In the genomic region with DNA sequence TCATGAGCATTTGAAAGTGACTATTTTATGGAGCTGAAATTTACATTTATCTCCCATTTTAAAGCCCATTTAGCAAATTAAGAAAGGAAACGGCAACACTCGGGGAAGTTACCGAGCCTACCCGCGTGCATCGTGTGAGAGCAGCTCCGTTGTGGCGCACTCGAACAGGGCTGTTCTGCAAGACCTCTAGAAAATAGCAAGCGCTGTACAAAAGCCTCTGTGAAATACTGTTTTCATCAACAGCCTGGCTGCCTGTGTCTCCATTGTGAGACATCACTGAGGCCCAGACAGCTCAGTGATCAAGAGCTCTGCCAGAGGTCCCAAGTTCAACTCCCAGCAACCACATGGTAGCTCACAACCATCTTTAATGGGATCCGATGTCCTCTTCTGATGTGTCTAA, we compare ENCODE assay signal across 10 mouse cellular contexts.
DNase-seq lines count a peak whose midpoint lies in the region; ATAC-seq and TF ChIP-seq lines count a peak whose summit lies in the region.
"Had no signal": no experiment of that assay in that cellular context is flagged by ENCODE, and none has a peak within 500 bp of the region (broad histone marks: within the 10 kb centered on the region; RNA-seq: fewer than 3 reads in every experiment).

No protein-coding gene starts in this region.

- WGBS in kidney, postnatal 0 days: 63% methylated on average over 11 of the region's 11 CpGs
- WGBS in forebrain, embryonic 16.5 days: 24% methylated on average over 11 of the region's 11 CpGs
- WGBS in neural tube, embryonic 13.5 days: 55% methylated on average over 11 of the region's 11 CpGs

- no peaks in the 10 kb centered on the region for H3K36me3 ChIP-seq in kidney, postnatal 0 days (ENCODE audit: insufficient read depth, low read length)
- peaks cover 3% of the 10 kb centered on the region; the same call in 1 of the 2 replicates for H3K36me3 ChIP-seq in ES-E14 (ENCODE audit: control insufficient read depth, insufficient read depth, low read length, poor library complexity, severe bottlenecking)
- no peaks in the 10 kb centered on the region for H3K36me3 ChIP-seq in forebrain, embryonic 16.5 days (ENCODE audit: control insufficient read depth, insufficient read depth)
- H3K36me3 ChIP-seq in neural tube, embryonic 13.5 days: no peaks in the 10 kb centered on the region

- H3K4me2 ChIP-seq in kidney, postnatal 0 days (ENCODE audit: low read length): 0 out of 2 replicates have a peak overlapping the region, but pooled peaks have one; percentile 31
- peak overlapping the region; percentile 0; the same call in 1 of the 2 replicates for H3K4me2 ChIP-seq in forebrain, embryonic 16.5 days (ENCODE audit: low read length)
- no peak overlapping the region for H3K4me2 ChIP-seq in neural tube, embryonic 13.5 days

- no peaks in the 10 kb centered on the region for H3K27me3 ChIP-seq in kidney, postnatal 0 days (ENCODE audit: insufficient read depth, low read length)
- H3K27me3 ChIP-seq in forebrain, embryonic 16.5 days (replicated peaks; ENCODE audit: control insufficient read depth, insufficient read depth, low read length): no peaks in the 10 kb centered on the region
- no peaks in the 10 kb centered on the region for H3K27me3 ChIP-seq in neural tube, embryonic 13.5 days

- no peak for DNase-seq in kidney, postnatal 0 days (ENCODE audit: low spot score)
- DNase-seq in kidney, adult 11 months: no peak
- no peak for DNase-seq in ES-E14 (ENCODE audit: low read depth, low spot score)
- DNase-seq in retina, postnatal 1 day: no peak
- DNase-seq: cerebellum, adult 2 months had no signal

- no peak for TF ChIP-seq CTCF in kidney, postnatal 0 days (IDR thresholded peaks at IDR 0.05; ENCODE audit: low read depth)

- ATAC-seq in kidney, postnatal 0 days (replicated peaks; ENCODE audit: low FRiP score, low read depth): no peak
- peak; percentile 28; the same call in 1 of the 2 replicates for ATAC-seq in forebrain, embryonic 16.5 days
- ATAC-seq in neural tube, embryonic 13.5 days (ENCODE audit: low read depth): peak; percentile 51
- ATAC-seq in monocyte, adult 5-6 weeks (replicated peaks; ENCODE audit: insufficient number of reproducible peaks, low FRiP score, low TSS enrichment, poor library complexity, severe bottlenecking): no peak

- H3K4me1 ChIP-seq in kidney, postnatal 0 days (replicated peaks; ENCODE audit: insufficient read depth, low read length): peaks cover 77% of the 10 kb centered on the region
- H3K4me1 ChIP-seq in ES-E14 (ENCODE audit: control insufficient read depth in 2 of 2, insufficient read depth in 2 of 2, low read length in 2 of 2, poor library complexity in 1 of 2): peaks cover 20 to 41% of the 10 kb centered on the region in 2 experiments
- H3K4me1 ChIP-seq in forebrain, embryonic 16.5 days (replicated peaks; ENCODE audit: control insufficient read depth, insufficient read depth, low read length): peaks cover 59% of the 10 kb centered on the region
- peaks cover 77% of the 10 kb centered on the region for H3K4me1 ChIP-seq in neural tube, embryonic 13.5 days (replicated peaks)

- no peak overlapping the region for H3K9ac ChIP-seq in kidney, postnatal 0 days (ENCODE audit: low read depth, low read length)
- H3K9ac ChIP-seq in ES-E14 (ENCODE audit: insufficient read depth, low read depth, low read length, poor library complexity, severe bottlenecking): peak overlapping the region; percentile 71; the same call in 1 of the 2 replicates
- no peak overlapping the region for H3K9ac ChIP-seq in forebrain, embryonic 16.5 days (replicated peaks; ENCODE audit: low read depth, low read length)
- H3K9ac ChIP-seq in neural tube, embryonic 13.5 days: no peak overlapping the region
- H3K9ac ChIP-seq: liver, embryonic 14.5 days had no signal

- H3K4me3 ChIP-seq in kidney, postnatal 0 days (replicated peaks; ENCODE audit: low read depth, low read length): no peak overlapping the region
- no peak overlapping the region for H3K4me3 ChIP-seq in ES-E14 (ENCODE audit: insufficient read depth in 1 of 2, low read depth in 1 of 2, low read length in 2 of 2, poor library complexity in 1 of 2, severe bottlenecking in 1 of 2)
- H3K4me3 ChIP-seq in forebrain, embryonic 16.5 days (replicated peaks; ENCODE audit: low read length): no peak overlapping the region
- no peak overlapping the region for H3K4me3 ChIP-seq in neural tube, embryonic 13.5 days

- no peaks in the 10 kb centered on the region for H3K9me3 ChIP-seq in kidney, postnatal 0 days (replicated peaks; ENCODE audit: low read length)
- H3K9me3 ChIP-seq in ES-E14 (ENCODE audit: control insufficient read depth, insufficient read depth, low read depth, low read length): no peaks in the 10 kb centered on the region
- no peaks in the 10 kb centered on the region for H3K9me3 ChIP-seq in forebrain, embryonic 16.5 days (ENCODE audit: control insufficient read depth, low read length)
- no peaks in the 10 kb centered on the region for H3K9me3 ChIP-seq in neural tube, embryonic 13.5 days

- in situ Hi-C loops in ES-E14 (cut with MboI; ENCODE audit: low sequenced_read_pairs in 2 of 2, unreplicated experiment in 2 of 2): no loop called here

- H3K27ac ChIP-seq in kidney, postnatal 0 days: peak overlapping the region; percentile 88
- H3K27ac ChIP-seq in ES-E14 (ENCODE audit: insufficient read depth, low read depth, low read length, poor library complexity, severe bottlenecking): no peak overlapping the region; the same call in 1 of the 2 replicates
- peak overlapping the region; percentile 38 for H3K27ac ChIP-seq in forebrain, embryonic 16.5 days (ENCODE audit: low read length)
- H3K27ac ChIP-seq in neural tube, embryonic 13.5 days (replicated peaks): peak overlapping the region; percentile 57
- H3K27ac ChIP-seq: liver, embryonic 14.5 days; macrophage had no signal

TF ChIP-seq in ES-E14, 5 proteins besides CTCF, POLR2A, EP300 and RAD21:
- TF ChIP-seq ZC3H11A (IDR thresholded peaks at IDR 0.05; ENCODE audit: borderline replicate concordance, low read depth, low read length) (no peak), ZNF384 (IDR thresholded peaks at IDR 0.05; ENCODE audit: low read depth, low read length) (no peak), MAFK (IDR thresholded peaks at IDR 0.05; ENCODE audit: insufficient read depth, low read depth, low read length) (no peak), CHD2 (IDR thresholded peaks at IDR 0.05; ENCODE audit: low read depth, low read length) (no peak), HCFC1 (IDR thresholded peaks at IDR 0.05; ENCODE audit: borderline replicate concordance, insufficient read depth, low read length) (no peak)

Comparison
In these comparisons a context has a peak if more than half of its experiments do, and no peak if none do; other contexts are left out.
1. ATAC-seq: peak in forebrain, embryonic 16.5 days (single experiment) and neural tube, embryonic 13.5 days (single experiment); none in kidney, postnatal 0 days (single experiment) and monocyte, adult 5-6 weeks (single experiment).